Mouse (Mus musculus) midbrain, embryonic 16.5 days (tissue): ENCODE measurements around the gene Bmp2k. TPM values are rescaled to one million over a fixed set of nuclear protein-coding genes. Genes with fewer than 3 reads are reported as not detected.
A peak's percentile ranks its signal among the peaks of the same experiment; 100 is the strongest.
"Not testable (repeated sequence)": the region's sequence is repeated elsewhere in the genome, so short reads cannot be mapped to it uniquely, and the experiment has no call there.

Experiments
- ATAC-seq: fragments of 200-750 bp; cut with Nextera tagmentation; 2 replicates; pipeline ENCODE4 v1.8.0; 2017; ENCODE audit warnings: moderate TSS enrichment
- H3K27ac ChIP-seq: fragments of 300-500 bp; sonication (generic); 2 replicates; pipeline ENCODE4 v1.5.1; 2014; ENCODE audit warnings: mild to moderate bottlenecking, low read length, mixed read lengths
- H3K27me3 ChIP-seq: fragments of 300-500 bp; sonication (generic); 2 replicates; pipeline ENCODE4 v1.6.1; 2014; ENCODE audit warnings: low read depth, low read length, mixed read lengths; ENCODE audit not compliant: control insufficient read depth, insufficient read depth
- H3K36me3 ChIP-seq: fragments of 300-500 bp; sonication (generic); 2 replicates; pipeline ENCODE4 v1.6.1; 2014; ENCODE audit warnings: mild to moderate bottlenecking, low read length, moderate library complexity, mixed read lengths; ENCODE audit not compliant: control insufficient read depth, insufficient read depth
- H3K4me1 ChIP-seq: fragments of 300-500 bp; sonication (generic); 2 replicates; pipeline ENCODE4 v1.6.1; 2014; ENCODE audit warnings: mild to moderate bottlenecking, low read length, mixed read lengths; ENCODE audit not compliant: control insufficient read depth, insufficient read depth
- H3K4me2 ChIP-seq: fragments of 300-500 bp; sonication (generic); 2 replicates; pipeline ENCODE4 v1.6.1; 2014; ENCODE audit warnings: mild to moderate bottlenecking, low read length, mixed read lengths
- H3K4me3 ChIP-seq: fragments of 300-500 bp; sonication (generic); 2 replicates; pipeline ENCODE4 v1.5.1; 2014; ENCODE audit warnings: low read depth, mild to moderate bottlenecking, low read length, moderate library complexity, mixed read lengths
- H3K9ac ChIP-seq: fragments of 300-500 bp; sonication (generic); 2 replicates; pipeline ENCODE4 v1.6.1; 2014; ENCODE audit warnings: low read depth, low read length, mixed read lengths
- H3K9me3 ChIP-seq: fragments of 300-500 bp; sonication (generic); replicated peaks from 2 replicates; pipeline ENCODE4 v1.6.1; 2014; ENCODE audit warnings: mild to moderate bottlenecking, low read length, mixed read lengths; ENCODE audit not compliant: control insufficient read depth, poor library complexity, severe bottlenecking
- WGBS: fragments of 180-500 bp; shearing (Covaris S2); extraction: QIAGEN DNeasy Blood & Tissue Kit; methylation state at CpG from one replicate; pipeline ENCODE4 v1.1.7; 2014; 5-methylcytosine and 5-hydroxymethylcytosine counted together
- polyA plus RNA-seq: library from polyadenylated mRNA; unstranded; fragments of >200 nt; fragmentation: Nextera tagmentation; extraction: Ambion mirVana; gene quantifications from 2 replicates; pipeline ENCODE4 v1.2.1, GENCODE M21; 2015

The Bmp2k gene
- polyA plus RNA-seq, 1 experiment from 2014 or later: 8.3 TPM

- Histone ChIP-seq H3K36me3 (no peaks in the 10 kb centered on the region), H3K27me3 (no peaks in the 10 kb centered on the region), H3K4me3 (no peak overlapping the region), H3K27ac (no peak overlapping the region), H3K9me3 (no peaks in the 10 kb centered on the region), H3K4me1 (peaks cover 4% of the 10 kb centered on the region), H3K4me2 (no peak overlapping the region), H3K9ac (no peak overlapping the region)
- no peak for ATAC-seq
- WGBS: 80% methylated on average over 23 of the region's 23 CpGs
Observed at GRCm38 (mm10) chr5:97004178-97005030, 6.9 kb downstream of the Bmp2k start.

- Histone ChIP-seq H3K4me3 (no peak overlapping the region), H3K9ac (no peak overlapping the region)
Observed at GRCm38 (mm10) chr5:97005891-97006290, 8.4 kb downstream of the Bmp2k start.

DNA sequence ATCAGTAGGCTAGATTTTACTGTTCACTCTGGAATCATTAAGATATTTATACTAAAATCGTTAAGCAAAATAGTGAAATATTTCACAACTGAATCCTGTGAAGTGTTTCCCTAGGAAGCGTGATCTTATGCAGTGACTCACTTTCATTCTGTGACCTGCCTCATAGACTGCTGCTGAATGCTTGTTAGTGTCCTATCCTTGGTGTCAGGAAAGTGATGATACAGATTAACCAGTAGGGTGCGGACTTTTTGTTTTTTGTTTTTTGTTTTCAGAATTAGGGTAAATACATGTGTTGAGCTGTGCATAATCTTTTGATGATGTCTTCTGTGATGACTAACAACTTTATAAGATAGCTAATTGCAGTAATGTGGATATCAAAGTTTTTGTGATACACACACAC lies 9.4 kb downstream of the Bmp2k start:
- Histone ChIP-seq H3K27me3 (no peaks in the 10 kb centered on the region), H3K9me3 (no peaks in the 10 kb centered on the region), H3K27ac (no peak overlapping the region), H3K36me3 (no peaks in the 10 kb centered on the region), H3K9ac (no peak overlapping the region), H3K4me3 (no peak overlapping the region), H3K4me2 (no peak overlapping the region), H3K4me1 (no peaks in the 10 kb centered on the region)
- no peak for ATAC-seq
- WGBS: 95% methylated on average over 3 of the region's 3 CpGs

More at GRCm38 (mm10) chr5:97005891-97006290, 8.4 kb downstream of the Bmp2k start:
- ATAC-seq: no peak
- no peaks in the 10 kb centered on the region for H3K9me3 ChIP-seq
- WGBS: 92% methylated on average over 2 of the region's 2 CpGs
- no peak overlapping the region for H3K27ac ChIP-seq
- no peak overlapping the region for H3K4me2 ChIP-seq
- no peaks in the 10 kb centered on the region for H3K36me3 ChIP-seq
- H3K27me3 ChIP-seq: no peaks in the 10 kb centered on the region
- no peaks in the 10 kb centered on the region for H3K4me1 ChIP-seq

- Histone ChIP-seq H3K9ac (no peak overlapping the region), H3K27me3 (no peaks in the 10 kb centered on the region), H3K36me3 (no peaks in the 10 kb centered on the region), H3K4me1 (no peaks in the 10 kb centered on the region), H3K27ac (no peak overlapping the region), H3K4me3 (no peak overlapping the region), H3K9me3 (no peaks in the 10 kb centered on the region), H3K4me2 (no peak overlapping the region)
- 89% methylated on average over 3 of the region's 3 CpGs for WGBS
- ATAC-seq: no peak
Observed at GRCm38 (mm10) chr5:97007496-97007895, 10.0 kb downstream of the Bmp2k start.

GRCm38 (mm10) chr5:97009140-97009539 lies 11.7 kb downstream of the Bmp2k start:
- H3K9ac ChIP-seq, H3K4me3 ChIP-seq, ATAC-seq, H3K27ac ChIP-seq, H3K9me3 ChIP-seq, H3K36me3 ChIP-seq, H3K4me2 ChIP-seq, H3K4me1 ChIP-seq, H3K27me3 ChIP-seq: not testable (repeated sequence)
- 95% methylated on average over 10 of the region's 10 CpGs for WGBS

GRCm38 (mm10) chr5:97009601-97010335 lies 12.3 kb downstream of the Bmp2k start:
- Histone ChIP-seq H3K4me1 (no peaks in the 10 kb centered on the region), H3K9me3 (no peaks in the 10 kb centered on the region), H3K27me3 (no peaks in the 10 kb centered on the region), H3K4me2 (no peak overlapping the region), H3K9ac (no peak overlapping the region), H3K4me3 (no peak overlapping the region), H3K27ac (no peak overlapping the region), H3K36me3 (no peaks in the 10 kb centered on the region)
- 93% methylated on average over 11 of the region's 11 CpGs for WGBS
- ATAC-seq: no peak

DNA sequence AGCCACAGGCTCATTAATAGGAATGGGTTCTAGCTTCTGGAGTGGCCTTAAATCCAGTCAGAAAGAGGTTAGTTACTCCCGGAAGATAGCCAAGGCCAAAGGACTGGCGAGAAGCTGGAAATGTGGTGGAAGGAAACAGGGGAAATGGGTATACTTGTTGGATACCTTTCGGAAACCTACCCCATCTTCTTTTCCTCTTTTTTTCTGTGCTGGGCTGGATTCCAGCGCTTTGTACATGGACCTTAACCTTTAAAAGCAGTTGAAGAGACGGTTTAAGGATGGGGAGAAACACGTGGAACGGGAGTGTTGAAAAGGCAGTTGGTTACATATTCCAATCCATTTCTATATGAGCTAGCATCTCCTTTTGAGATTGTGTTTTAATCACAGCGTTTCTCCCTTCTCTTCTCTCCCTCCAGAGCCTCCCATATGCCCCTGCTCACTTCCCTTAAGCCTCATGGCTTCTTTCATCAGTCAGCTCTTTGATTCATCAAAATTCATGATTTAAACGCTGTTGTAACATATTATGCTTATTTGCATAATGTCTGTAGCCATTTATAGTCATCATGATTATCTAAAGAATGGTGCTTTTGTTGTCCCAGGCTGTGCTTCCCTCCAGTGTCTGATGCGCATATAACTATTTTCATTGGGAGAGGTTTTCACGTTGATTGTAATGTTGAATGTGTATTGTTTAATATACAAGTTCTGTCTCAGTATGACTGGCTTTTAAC lies 18.5 kb downstream of the Bmp2k start:
- Histone ChIP-seq H3K4me1 (peaks cover 13% of the 10 kb centered on the region; the same call in 1 of the 2 replicates), H3K4me3 (no peak overlapping the region), H3K27ac (no peak overlapping the region), H3K9me3 (no peaks in the 10 kb centered on the region), H3K9ac (no peak overlapping the region), H3K27me3 (no peaks in the 10 kb centered on the region), H3K4me2 (no peak overlapping the region), H3K36me3 (no peaks in the 10 kb centered on the region)
- ATAC-seq: peak; percentile 25; the same call in 1 of the 2 replicates
- 59% methylated on average over 11 of the region's 11 CpGs for WGBS

GRCm38 (mm10) chr5:97016842-97017577 lies 19.5 kb downstream of the Bmp2k start:
- no peak overlapping the region for H3K27ac ChIP-seq
- H3K4me3 ChIP-seq: no peak overlapping the region
- no peak overlapping the region for H3K4me2 ChIP-seq
- H3K36me3 ChIP-seq: no peaks in the 10 kb centered on the region
- WGBS: 85% methylated on average over 9 of the region's 9 CpGs
- no peak for ATAC-seq
- peaks cover 13% of the 10 kb centered on the region; the same call in 1 of the 2 replicates for H3K4me1 ChIP-seq
- no peak overlapping the region for H3K9ac ChIP-seq
- H3K27me3 ChIP-seq: no peaks in the 10 kb centered on the region
- H3K9me3 ChIP-seq: no peaks in the 10 kb centered on the region
